Mouse (Mus musculus): ENCODE data around the gene Rprd2.
A peak's percentile ranks its signal among the peaks of the same experiment; 100 is the strongest.

Rprd2 gene

DNA sequence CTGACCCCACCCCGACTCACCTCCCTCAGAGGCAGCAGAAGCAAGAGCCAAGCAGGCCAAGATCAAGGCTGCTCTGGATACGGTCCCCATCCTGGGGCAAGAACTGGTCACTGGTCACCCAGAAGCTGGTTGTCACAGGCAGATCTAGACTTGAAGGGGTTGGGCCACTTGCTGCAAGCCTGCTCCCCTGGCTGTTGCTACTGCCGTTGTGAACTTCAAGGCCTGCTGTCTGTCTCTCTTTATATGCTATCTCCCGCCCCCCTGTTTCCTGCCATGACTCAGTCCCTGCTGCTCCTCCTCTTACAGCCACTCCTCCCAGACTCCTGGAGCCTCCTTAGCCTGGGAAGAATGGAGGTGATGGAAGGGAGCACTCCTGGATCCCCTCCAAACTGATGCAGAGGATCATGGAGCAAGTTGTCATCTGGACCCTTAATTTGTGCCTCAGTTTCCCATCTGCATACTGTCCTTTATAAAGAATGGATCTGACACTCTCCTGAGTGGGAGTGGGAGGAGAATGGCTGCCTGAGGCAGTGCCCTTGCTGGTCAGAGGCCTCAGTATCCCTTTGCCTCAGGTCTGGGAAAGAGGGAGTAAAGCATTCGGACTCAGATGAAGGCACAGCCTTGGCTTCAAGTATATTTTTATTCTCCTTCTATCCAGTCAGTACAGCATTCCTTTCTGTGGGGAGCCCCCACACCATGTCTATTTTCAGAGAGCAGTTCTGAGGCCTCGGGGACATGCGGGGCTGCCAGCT is 79.1 kb downstream of the Rprd2 start, which contains the start of gene Ecm1:
Gene Ecm1, minus strand, starts transcription at position 217 of the 752 bp plus-strand sequence.
- peak; percentile 54 to 56 for DNase-seq (ENCODE audit: low spot score in 2 of 2)

- no peak for DNase-seq (ENCODE audit: low spot score in 2 of 2)
These were observed 83.5 kb downstream of the Rprd2 start for GRCm38 (mm10) chr3:95735071-95735670.

DNA sequence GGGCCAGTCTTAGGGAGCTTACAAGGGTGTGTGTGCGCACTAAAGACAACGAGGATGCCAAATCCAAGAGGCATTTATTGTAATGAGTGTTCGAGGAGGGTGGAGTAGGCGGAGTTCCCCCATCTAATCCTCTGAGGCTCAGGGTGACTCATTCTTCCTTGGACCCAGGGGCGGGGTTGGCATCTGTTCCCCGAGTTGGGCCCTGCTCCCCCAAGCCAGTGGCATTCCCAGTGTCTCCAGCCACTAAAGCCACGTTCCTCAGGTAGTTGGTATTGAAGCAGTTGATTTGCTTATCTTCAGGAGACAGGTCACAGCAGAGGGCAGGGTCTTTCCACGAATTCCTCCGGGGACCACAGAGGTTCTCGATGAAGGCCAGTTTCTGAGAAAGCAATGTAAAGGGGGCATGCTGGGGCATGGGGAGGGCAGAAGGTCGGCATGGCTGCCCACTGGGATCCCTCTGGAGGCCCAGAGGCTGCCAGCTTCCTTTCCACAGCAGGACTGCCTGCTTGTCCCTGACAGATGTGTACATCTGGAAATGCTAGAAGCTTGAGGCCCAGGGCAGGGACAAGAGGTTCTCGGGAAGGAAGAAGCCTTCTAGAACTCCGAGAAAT is 84.5 kb downstream of the Rprd2 start:
- DNase-seq (ENCODE audit: low spot score in 2 of 2): no peak

DNA sequence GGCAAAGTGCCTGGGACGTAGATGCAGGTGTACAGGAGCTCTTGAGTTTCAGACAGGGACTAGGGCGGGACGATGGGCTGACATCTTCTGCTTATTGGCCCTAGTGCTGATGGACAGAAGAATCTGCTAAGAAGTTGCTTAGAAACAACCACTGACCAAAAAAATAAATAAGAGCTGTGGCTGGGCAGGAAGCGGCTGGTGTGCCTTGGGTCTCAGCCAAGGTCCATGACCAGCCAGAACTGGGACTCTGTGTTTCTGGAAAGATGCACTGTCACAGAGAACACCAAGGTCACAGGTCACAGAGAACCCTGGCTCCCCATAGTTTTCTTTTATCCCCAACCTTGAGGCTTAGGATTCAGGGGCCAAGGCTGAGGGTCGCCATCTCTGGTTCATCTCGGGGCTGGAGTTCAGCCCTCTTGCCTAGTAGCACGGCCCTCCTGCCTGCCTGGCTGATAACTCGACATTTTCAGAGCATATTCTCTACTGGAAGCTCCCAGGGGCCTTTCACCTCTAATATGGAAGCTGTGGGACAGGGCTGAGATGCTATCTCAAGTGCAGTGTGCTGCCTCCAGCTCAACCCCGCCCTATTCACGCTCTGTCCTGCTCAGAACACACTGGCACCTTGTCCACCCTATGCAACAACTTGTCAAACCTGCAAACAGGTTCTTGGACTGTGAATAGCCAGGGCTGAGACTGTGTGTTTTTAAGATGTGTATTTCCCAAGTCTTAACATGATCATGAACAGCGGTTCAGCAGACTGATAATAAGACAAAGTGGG is 85.7 kb downstream of the Rprd2 start:
- DNase-seq (ENCODE audit: low spot score in 2 of 2): no peak

DNA sequence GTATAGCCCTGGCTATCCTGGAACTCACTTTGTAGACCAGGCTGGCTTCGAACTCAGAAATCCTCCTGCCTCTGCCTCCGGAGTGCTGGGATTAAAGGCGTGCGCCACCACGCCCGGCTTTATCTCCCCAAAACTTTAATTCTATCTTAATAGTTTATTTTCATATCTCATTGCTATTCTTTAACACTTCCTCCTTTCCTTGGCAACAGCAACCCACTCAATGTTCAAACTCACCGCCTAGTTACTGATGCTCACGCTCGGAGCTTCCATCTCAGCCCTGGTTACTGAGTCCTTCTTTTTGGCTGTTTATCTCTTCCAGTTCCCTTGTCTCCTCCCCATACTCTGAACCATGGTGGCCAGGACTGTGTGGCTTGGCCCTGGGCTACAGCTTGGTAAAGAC is 86.4 kb downstream of the Rprd2 start:
- no peak for DNase-seq (ENCODE audit: low spot score in 2 of 2)

DNA sequence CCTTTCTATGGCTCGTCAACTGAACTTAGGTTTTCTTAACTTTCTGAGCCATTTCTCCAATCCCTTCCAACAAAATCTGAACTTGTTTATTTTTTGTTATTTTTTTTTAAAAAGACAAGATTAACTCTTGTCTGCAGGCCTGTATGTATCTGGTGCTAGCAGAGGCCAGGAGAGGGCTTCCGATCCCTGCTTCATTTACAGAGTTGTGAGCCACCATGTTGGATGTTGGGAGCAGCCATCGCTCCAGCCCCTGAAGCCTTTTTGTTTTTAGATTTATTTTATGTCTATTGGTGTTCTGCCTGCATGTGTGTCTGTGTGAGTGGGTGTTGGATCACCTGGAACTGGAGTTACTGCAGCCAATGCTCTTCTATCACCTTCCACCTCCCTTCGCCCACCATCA is 86.9 kb downstream of the Rprd2 start:
- no peak for DNase-seq (ENCODE audit: low spot score in 2 of 2)

DNA sequence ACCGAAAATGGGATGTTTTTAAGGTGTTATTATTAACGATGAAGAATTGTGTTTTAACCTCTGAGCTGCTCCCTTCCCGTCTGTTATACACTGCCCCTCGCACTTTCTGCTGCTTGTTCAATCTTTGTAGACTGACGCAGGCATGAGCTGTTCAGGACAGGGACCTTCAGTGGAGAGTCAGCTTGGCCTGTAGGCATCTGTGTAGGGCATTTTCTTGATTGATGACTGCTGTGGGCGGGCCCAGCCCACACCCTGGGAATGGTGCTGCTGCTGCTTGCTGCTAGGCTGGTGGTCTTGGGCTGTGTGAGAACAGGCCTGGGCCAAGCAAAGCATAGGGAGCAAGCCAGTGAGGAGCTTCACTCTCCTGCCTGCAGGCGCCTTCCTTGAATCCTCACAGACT is 88.2 kb downstream of the Rprd2 start:
- DNase-seq (ENCODE audit: low spot score in 2 of 2): no peak

- no peak for DNase-seq (ENCODE audit: low spot score in 2 of 2)
These were observed 89.8 kb downstream of the Rprd2 start for GRCm38 (mm10) chr3:95728906-95729305.

DNA sequence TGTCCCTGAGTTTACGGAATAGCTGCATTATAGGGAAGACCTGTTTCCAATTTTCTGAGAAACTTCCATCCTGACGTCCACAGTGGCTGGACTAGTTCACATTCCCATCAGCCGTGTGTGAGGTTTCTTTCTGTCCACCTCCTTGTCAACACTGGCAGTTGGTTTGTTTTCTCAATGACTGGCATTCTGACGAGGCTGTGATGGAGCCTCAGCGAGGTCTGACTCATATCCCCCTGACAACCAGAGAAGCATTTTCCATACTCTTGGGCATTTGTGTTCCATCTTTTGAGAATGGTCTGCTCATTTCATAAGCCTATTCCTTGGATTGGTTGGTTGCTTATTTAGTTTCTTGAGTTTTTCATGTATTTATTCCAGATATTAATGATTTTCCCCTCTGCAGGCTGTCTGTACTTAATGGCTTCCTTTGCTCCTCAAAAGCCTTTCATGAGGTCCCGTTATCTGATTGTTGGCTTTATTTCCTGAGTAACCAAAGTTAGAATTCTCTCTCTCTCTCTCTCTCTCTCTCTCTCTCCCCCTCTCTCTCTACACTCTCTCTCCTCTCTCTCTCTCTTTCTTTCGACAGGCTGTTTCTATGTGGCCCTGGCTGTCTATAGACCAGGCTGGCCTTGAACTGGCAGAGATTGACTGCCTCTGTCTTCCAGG is 91.8 kb downstream of the Rprd2 start:
- DNase-seq (ENCODE audit: low spot score in 2 of 2): no peak

- DNase-seq (ENCODE audit: low spot score in 2 of 2): no peak
These were observed 92.8 kb downstream of the Rprd2 start for GRCm38 (mm10) chr3:95725863-95726262.

DNA sequence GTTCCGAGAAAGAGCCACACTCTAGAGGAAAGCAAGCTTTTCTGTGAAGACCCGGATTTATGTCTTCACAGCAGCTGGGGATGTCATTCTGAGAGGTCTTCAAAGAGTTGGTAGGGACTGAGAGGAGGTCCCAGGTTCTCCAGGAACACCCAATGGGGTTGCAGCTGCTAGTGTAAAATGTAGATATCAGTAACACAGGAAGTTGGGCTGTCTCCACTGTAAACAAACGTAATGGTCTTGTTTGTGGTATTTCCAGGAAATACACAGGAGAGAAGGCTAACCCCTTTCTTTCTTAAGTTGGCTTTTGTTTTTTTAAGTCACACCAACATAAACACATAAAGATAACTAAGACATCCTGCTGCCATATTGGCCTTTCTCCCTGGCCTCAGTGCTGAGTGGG is 96.3 kb downstream of the Rprd2 start:
- no peak for DNase-seq (ENCODE audit: low spot score in 2 of 2)

GRCm38 (mm10) chr3:95718153-95718552 is 100.5 kb downstream of the Rprd2 start:
- no peak for DNase-seq (ENCODE audit: low spot score in 2 of 2)

- no peak for DNase-seq (ENCODE audit: low spot score in 2 of 2)
These were observed 102.6 kb downstream of the Rprd2 start for GRCm38 (mm10) chr3:95716075-95716474.
